Mouse (Mus musculus): ENCODE measurements around the gene Olfr1354. TPM values are rescaled to one million over a fixed set of nuclear protein-coding genes. Genes with fewer than 3 reads are reported as not detected.
"Not testable (repeated sequence)": the region's sequence is repeated elsewhere in the genome, so short reads cannot be mapped to it uniquely, and the experiment has no call there.

Gene Olfr1354
- not detected in 2 replicates for polyA plus RNA-seq (2015; fragmentation: Nextera tagmentation; extraction: Ambion mirVana)

DNA sequence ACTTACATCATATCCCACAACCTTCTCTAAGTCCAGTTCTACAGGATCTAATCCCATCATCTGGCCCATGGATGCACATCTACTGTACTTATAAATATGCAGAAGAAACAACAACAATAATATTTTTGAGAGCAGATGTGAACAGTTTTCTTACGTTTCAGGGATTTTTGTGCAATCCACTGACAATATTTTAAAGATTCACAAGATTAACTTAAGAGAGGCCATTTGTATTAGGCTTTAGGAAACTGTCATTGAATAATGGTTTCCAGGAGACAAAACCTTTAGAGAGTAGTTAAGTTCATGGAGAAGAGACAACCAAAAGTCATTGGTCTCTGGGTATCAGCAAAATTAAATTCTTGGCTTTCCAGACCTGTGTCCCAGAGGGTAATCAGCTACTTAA lies at the start of gene Olfr1354:
Olfr1354 (plus strand) TSS at position 301 of the 400 bp plus-strand sequence.
- not testable (repeated sequence) for H3K27ac ChIP-seq; H3K4me2 ChIP-seq; H3K9me3 ChIP-seq (replicated peaks); H3K36me3 ChIP-seq; H3K9ac ChIP-seq; DNase-seq; H3K27me3 ChIP-seq; ATAC-seq (ENCODE audit: low read depth); H3K4me3 ChIP-seq (replicated peaks); H3K4me1 ChIP-seq (replicated peaks)
- 62% methylated on average over 1 of the region's 1 CpGs for WGBS (ENCODE audit: insufficient replicate concordance)

DNA sequence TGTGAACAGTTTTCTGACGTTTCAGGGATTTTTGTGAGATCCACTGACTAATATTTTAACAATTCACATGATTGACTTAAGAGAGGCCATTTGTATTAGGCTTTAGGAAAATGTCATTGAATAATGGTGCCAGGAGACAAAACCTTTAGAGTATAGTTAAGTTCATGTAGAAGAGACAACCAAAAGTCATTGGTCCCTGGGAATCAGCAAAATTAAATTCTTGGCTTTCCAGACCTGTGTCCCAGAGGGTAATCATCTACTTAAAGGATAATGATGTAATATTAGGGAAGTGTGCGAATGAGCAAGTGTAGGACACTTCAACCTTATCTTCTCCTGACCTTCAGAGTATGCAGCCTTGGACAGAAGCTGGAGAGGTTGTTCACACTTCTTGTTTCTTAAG lies 37.7 kb upstream of the Olfr1354 start, which contains the start of gene Olfr1355:
Olfr1355 (plus strand) TSS at position 301 of the 400 bp plus-strand sequence.
- no peaks in the 10 kb centered on the region for H3K27me3 ChIP-seq
- H3K9me3 ChIP-seq (replicated peaks) = peaks cover 6% of the 10 kb centered on the region; the same call in 1 of the 2 replicates
- no peaks in the 10 kb centered on the region for H3K36me3 ChIP-seq
- ATAC-seq (ENCODE audit: low read depth) (no peak), DNase-seq (no peak)
- H3K4me1 ChIP-seq (replicated peaks) = no peaks in the 10 kb centered on the region
- no peak within 1 kb of the TSS for H3K4me2 ChIP-seq
- H3K9ac ChIP-seq = no peak within 1 kb of the TSS
- no peak within 1 kb of the TSS for H3K4me3 ChIP-seq (replicated peaks)
- H3K27ac ChIP-seq = no peak within 1 kb of the TSS
- WGBS (ENCODE audit: insufficient replicate concordance) = 33% methylated on average over 2 of the region's 2 CpGs

DNA sequence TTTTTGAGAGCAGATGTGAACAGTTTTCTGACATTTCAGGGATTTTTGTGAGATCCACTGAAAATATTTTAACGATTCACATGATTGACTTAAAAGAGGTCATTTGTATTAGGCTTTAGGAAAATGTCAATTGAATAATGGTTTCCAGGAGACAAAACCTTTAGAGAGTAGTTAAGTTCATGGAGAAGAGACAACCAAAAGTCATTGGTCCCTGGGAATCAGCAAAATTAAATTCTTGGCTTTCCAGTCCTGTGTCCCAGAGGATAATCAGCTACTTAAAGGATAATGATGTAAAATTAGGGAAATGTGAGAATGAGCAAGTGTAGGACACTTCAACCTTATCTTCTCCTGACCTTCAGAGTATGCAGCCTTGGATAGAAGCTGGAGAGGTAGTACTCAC lies 37.4 kb downstream of the Olfr1354 start, which contains the start of gene Olfr8:
Olfr8 (plus strand) TSS at position 301 of the 400 bp plus-strand sequence.
- H3K36me3 ChIP-seq; H3K9me3 ChIP-seq (replicated peaks); H3K27me3 ChIP-seq; H3K4me1 ChIP-seq (replicated peaks); ATAC-seq (ENCODE audit: low read depth); H3K4me2 ChIP-seq; H3K4me3 ChIP-seq (replicated peaks); H3K27ac ChIP-seq; DNase-seq; H3K9ac ChIP-seq: not testable (repeated sequence)
- 68% methylated on average over 1 of the region's 1 CpGs for WGBS (ENCODE audit: insufficient replicate concordance)

DNA sequence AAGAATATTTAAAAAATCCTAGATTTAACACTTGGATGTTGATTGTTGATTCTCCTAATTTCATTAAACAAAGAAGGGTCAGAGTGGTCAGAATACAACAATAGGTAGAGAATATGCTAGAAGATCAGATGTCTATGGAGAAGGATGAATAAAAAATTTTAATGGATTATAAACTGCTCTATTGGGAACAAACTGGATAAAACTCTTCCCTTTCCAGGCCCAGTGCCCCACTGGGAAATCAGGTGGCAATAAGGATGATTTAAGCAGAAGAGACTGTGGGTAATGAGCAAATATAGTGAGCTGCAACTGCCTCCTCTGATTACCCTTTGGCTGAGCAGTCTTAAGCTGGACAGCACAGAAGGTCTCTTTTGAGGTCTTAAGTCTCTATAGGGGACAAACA lies 50.0 kb downstream of the Olfr1354 start, which contains the start of gene Olfr1353:
Olfr1353 (plus strand) TSS at position 301 of the 400 bp plus-strand sequence.
- not testable (repeated sequence) for ATAC-seq (ENCODE audit: low read depth); H3K4me2 ChIP-seq; H3K9ac ChIP-seq; H3K4me3 ChIP-seq (replicated peaks); H3K27ac ChIP-seq; H3K4me1 ChIP-seq (replicated peaks); H3K27me3 ChIP-seq; H3K9me3 ChIP-seq (replicated peaks); DNase-seq; H3K36me3 ChIP-seq

Other genes with a start within 250 kb of the Olfr1354 start
- not detected in 2 replicates for gene Casp14, start 194.9 kb upstream of the Olfr1354 start, polyA plus RNA-seq (2015; fragmentation: Nextera tagmentation; extraction: Ambion mirVana)
- gene Ccdc105, start 160.1 kb upstream of the Olfr1354 start, polyA plus RNA-seq (2015; fragmentation: Nextera tagmentation; extraction: Ambion mirVana) = not detected in 2 replicates
- gene Slc1a6, start 132.7 kb upstream of the Olfr1354 start, polyA plus RNA-seq (2015; fragmentation: Nextera tagmentation; extraction: Ambion mirVana) = 0.28 and 0.38 TPM in 2 replicates
- gene Olfr1356, start 61.0 kb upstream of the Olfr1354 start, polyA plus RNA-seq (2015; fragmentation: Nextera tagmentation; extraction: Ambion mirVana) = not detected in 2 replicates
- not detected in 2 replicates for gene Olfr1355, start 37.6 kb upstream of the Olfr1354 start, polyA plus RNA-seq (2015; fragmentation: Nextera tagmentation; extraction: Ambion mirVana)
- not detected in 2 replicates for gene Olfr8, start 37.5 kb downstream of the Olfr1354 start, polyA plus RNA-seq (2015; fragmentation: Nextera tagmentation; extraction: Ambion mirVana)
- gene Olfr1353, start 50.1 kb downstream of the Olfr1354 start, polyA plus RNA-seq (2015; fragmentation: Nextera tagmentation; extraction: Ambion mirVana) = not detected in 2 replicates
- gene Olfr1352, start 67.9 kb downstream of the Olfr1354 start, polyA plus RNA-seq (2015; fragmentation: Nextera tagmentation; extraction: Ambion mirVana) = not detected in 2 replicates
- not detected in 2 replicates for gene Olfr1351, start 99.3 kb downstream of the Olfr1354 start, polyA plus RNA-seq (2015; fragmentation: Nextera tagmentation; extraction: Ambion mirVana)
- 0.06 TPM in 1 of 2 replicates, not detected in the other for gene Olfr57, start 115.6 kb downstream of the Olfr1354 start, polyA plus RNA-seq (2015; fragmentation: Nextera tagmentation; extraction: Ambion mirVana)
- gene 2610008E11Rik, start 184.4 kb downstream of the Olfr1354 start, polyA plus RNA-seq (2015; fragmentation: Nextera tagmentation; extraction: Ambion mirVana) = 3.7 and 4.9 TPM in 2 replicates
- not detected in 2 replicates for gene Vmn2r80, start 235.6 kb downstream of the Olfr1354 start, polyA plus RNA-seq (2015; fragmentation: Nextera tagmentation; extraction: Ambion mirVana)

Measured in liver, embryonic 13.5 days (tissue).